Mouse (Mus musculus): Measurements from ENCODE around the gene Tceal8.

GRCm38 (mm10) chrX:136180897-136181553, 8.9 kb upstream of the Tceal8 start:
- TF ChIP-seq CTCF (IDR thresholded peaks at IDR 0.05; ENCODE audit: borderline replicate concordance, insufficient read depth, low read depth, low read length) (no peak), POLR2A (IDR thresholded peaks at IDR 0.05; ENCODE audit: borderline replicate concordance, insufficient read depth, low read length) (no peak)
